Mouse (Mus musculus) limb, embryonic 12.5 days (tissue): Measurements from ENCODE around the gene Tmem273. TPM values are rescaled to one million over a fixed set of nuclear protein-coding genes. Genes with fewer than 3 reads are reported as not detected.

Experiments used
- ATAC-seq: fragments of 200-750 bp; cut with Nextera tagmentation; 2 replicates; pipeline ENCODE4 v1.8.0; 2017; ENCODE audit warnings: low read depth, moderate TSS enrichment; ENCODE audit not compliant: insufficient number of reproducible peaks, insufficient read depth, low FRiP score, low TSS enrichment
- H3K27ac ChIP-seq: fragments of 300-500 bp; sonication (generic); 2 replicates; pipeline ENCODE4 v1.5.1; 2016; ENCODE audit warnings: mild to moderate bottlenecking, moderate library complexity
- H3K27me3 ChIP-seq: fragments of 300-500 bp; sonication (generic); 2 replicates; pipeline ENCODE4 v1.6.1; 2016; ENCODE audit warnings: mild to moderate bottlenecking, moderate library complexity
- H3K36me3 ChIP-seq: fragments of 300-500 bp; sonication (generic); 2 replicates; pipeline ENCODE4 v1.6.1; 2016; ENCODE audit warnings: mild to moderate bottlenecking, moderate library complexity
- H3K4me1 ChIP-seq: fragments of 300-500 bp; sonication (generic); replicated peaks from 2 replicates; pipeline ENCODE4 v1.6.1; 2016
- H3K4me2 ChIP-seq: fragments of 300-500 bp; sonication (generic); 2 replicates; pipeline ENCODE4 v1.6.1; 2016; ENCODE audit warnings: mild to moderate bottlenecking, moderate library complexity
- H3K4me3 ChIP-seq: fragments of 300-500 bp; sonication (generic); replicated peaks from 2 replicates; pipeline ENCODE4 v1.5.1; 2016; ENCODE audit warnings: mild to moderate bottlenecking
- H3K9ac ChIP-seq: fragments of 300-500 bp; sonication (generic); replicated peaks from 2 replicates; pipeline ENCODE4 v1.6.1; 2016; ENCODE audit warnings: mild to moderate bottlenecking, moderate library complexity
- H3K9me3 ChIP-seq: fragments of 300-500 bp; sonication (generic); 2 replicates; pipeline ENCODE4 v1.6.1; 2016; ENCODE audit warnings: mild to moderate bottlenecking, moderate library complexity
- WGBS: fragments of 180-500 bp; shearing (Covaris S2); methylation state at CpG from one replicate; pipeline ENCODE4 v1.1.7; 2016; 5-methylcytosine and 5-hydroxymethylcytosine counted together
- polyA plus RNA-seq: library from polyadenylated mRNA; unstranded; fragments of >200 nt; fragmentation: Nextera tagmentation; extraction: Ambion mirVana; gene quantifications from 2 replicates; pipeline ENCODE4 v1.2.1, GENCODE M21; 2016

Tmem273 gene
- polyA plus RNA-seq, 1 experiment from 2014 or later: 0.31 TPM

- H3K36me3 ChIP-seq: no peaks in the 10 kb centered on the region
- WGBS: 71% methylated on average over 3 of the region's 3 CpGs
- no peak for ATAC-seq
- no peaks in the 10 kb centered on the region for H3K9me3 ChIP-seq
- no peaks in the 10 kb centered on the region for H3K4me1 ChIP-seq
- H3K9ac ChIP-seq: no peak overlapping the region
- H3K27me3 ChIP-seq: no peaks in the 10 kb centered on the region
- no peak overlapping the region for H3K4me3 ChIP-seq
- no peak overlapping the region for H3K4me2 ChIP-seq
- no peak overlapping the region for H3K27ac ChIP-seq
These were observed 7.4 kb upstream of the Tmem273 start for GRCm38 (mm10) chr14:32778362-32778761.

GRCm38 (mm10) chr14:32782866-32783265 is 2.9 kb upstream of the Tmem273 start:
- Histone ChIP-seq H3K27ac (no peak overlapping the region), H3K9me3 (no peaks in the 10 kb centered on the region), H3K4me2 (no peak overlapping the region), H3K36me3 (no peaks in the 10 kb centered on the region), H3K27me3 (no peaks in the 10 kb centered on the region), H3K4me3 (no peak overlapping the region), H3K4me1 (no peaks in the 10 kb centered on the region; the same call in 1 of the 2 replicates), H3K9ac (no peak overlapping the region)
- ATAC-seq: no peak
- WGBS: 83% methylated on average over 4 of the region's 4 CpGs

DNA sequence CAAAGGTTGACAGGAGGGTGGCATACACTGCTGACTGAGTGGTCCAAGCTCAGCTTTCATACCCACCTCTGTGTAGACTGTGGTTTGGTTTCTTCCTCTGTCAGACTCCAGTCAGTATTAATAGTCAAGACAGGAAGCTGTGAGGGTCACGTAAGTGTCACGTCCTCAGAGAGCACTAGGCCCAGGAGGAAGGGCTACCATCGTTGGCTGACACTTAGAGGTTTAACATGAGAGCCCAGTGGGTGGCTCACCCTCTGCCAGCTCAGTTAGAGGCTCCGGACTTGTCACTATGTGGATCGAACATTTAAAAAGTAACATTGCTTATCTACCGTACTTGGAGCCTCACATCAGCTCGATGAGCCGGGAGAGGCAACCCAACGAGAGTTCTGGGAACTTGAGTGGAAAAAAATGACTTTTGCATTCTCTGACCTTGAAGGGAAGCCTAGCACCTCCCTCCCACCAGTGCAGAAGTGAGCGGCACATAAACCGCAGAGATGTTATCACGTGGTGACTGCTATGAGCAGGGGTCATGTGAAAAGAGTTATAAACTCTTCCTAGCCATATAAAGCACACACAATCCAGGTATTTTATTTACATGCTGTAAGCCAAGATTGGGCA is 1.5 kb upstream of the Tmem273 start:
- H3K4me3 ChIP-seq: no peak overlapping the region
- no peak for ATAC-seq
- H3K27ac ChIP-seq: no peak overlapping the region
- H3K9me3 ChIP-seq: no peaks in the 10 kb centered on the region
- H3K27me3 ChIP-seq: no peaks in the 10 kb centered on the region
- H3K36me3 ChIP-seq: no peaks in the 10 kb centered on the region
- no peak overlapping the region for H3K4me2 ChIP-seq
- H3K4me1 ChIP-seq: no peaks in the 10 kb centered on the region; the same call in 1 of the 2 replicates
- WGBS: 78% methylated on average over 12 of the region's 12 CpGs
- H3K9ac ChIP-seq: no peak overlapping the region

GRCm38 (mm10) chr14:32784748-32785134 is 1.0 kb upstream of the Tmem273 start:
- H3K4me2 ChIP-seq: no peak overlapping the region
- H3K9ac ChIP-seq: no peak overlapping the region
- WGBS: 79% methylated on average over 4 of the region's 4 CpGs
- no peak overlapping the region for H3K4me3 ChIP-seq
- no peaks in the 10 kb centered on the region for H3K36me3 ChIP-seq
- no peaks in the 10 kb centered on the region; the same call in 1 of the 2 replicates for H3K4me1 ChIP-seq
- H3K27ac ChIP-seq: no peak overlapping the region
- no peaks in the 10 kb centered on the region for H3K27me3 ChIP-seq
- H3K9me3 ChIP-seq: no peaks in the 10 kb centered on the region
- no peak for ATAC-seq

DNA sequence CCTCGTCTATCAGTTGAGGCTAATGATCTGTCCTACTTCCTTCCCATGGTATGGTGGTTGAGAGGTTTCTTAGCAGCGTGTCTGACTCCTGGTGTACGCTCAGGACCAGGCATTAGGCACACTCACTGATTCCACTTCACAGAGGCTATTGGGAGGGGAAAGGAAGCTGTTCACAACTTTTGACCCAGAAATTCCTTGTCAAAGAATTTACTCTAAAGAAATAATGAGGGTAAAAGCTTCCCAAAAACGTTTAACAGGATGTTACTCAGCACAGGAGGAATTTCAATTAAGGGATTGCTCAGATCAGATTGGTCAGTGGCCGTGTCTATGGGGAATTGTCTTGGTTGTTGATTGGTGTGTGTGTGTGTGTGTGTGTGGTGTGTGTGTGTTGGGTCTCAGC is 1.9 kb downstream of the Tmem273 start:
- H3K27me3 ChIP-seq: no peaks in the 10 kb centered on the region
- WGBS: 60% methylated on average over 5 of the region's 5 CpGs
- no peak overlapping the region for H3K4me2 ChIP-seq
- no peak overlapping the region for H3K27ac ChIP-seq
- H3K9ac ChIP-seq: no peak overlapping the region
- no peaks in the 10 kb centered on the region for H3K9me3 ChIP-seq
- no peak overlapping the region for H3K4me3 ChIP-seq
- H3K4me1 ChIP-seq: no peaks in the 10 kb centered on the region; the same call in 1 of the 2 replicates
- H3K36me3 ChIP-seq: no peaks in the 10 kb centered on the region
- ATAC-seq: no peak

- Histone ChIP-seq H3K4me1 (no peaks in the 10 kb centered on the region), H3K4me3 (no peak overlapping the region), H3K4me2 (no peak overlapping the region), H3K27ac (no peak overlapping the region), H3K36me3 (no peaks in the 10 kb centered on the region), H3K9ac (no peak overlapping the region), H3K9me3 (no peaks in the 10 kb centered on the region), H3K27me3 (no peaks in the 10 kb centered on the region)
- 72% methylated on average over 8 of the region's 8 CpGs for WGBS
- no peak for ATAC-seq
These were observed 10.6 kb downstream of the Tmem273 start for GRCm38 (mm10) chr14:32796375-32796774.

DNA sequence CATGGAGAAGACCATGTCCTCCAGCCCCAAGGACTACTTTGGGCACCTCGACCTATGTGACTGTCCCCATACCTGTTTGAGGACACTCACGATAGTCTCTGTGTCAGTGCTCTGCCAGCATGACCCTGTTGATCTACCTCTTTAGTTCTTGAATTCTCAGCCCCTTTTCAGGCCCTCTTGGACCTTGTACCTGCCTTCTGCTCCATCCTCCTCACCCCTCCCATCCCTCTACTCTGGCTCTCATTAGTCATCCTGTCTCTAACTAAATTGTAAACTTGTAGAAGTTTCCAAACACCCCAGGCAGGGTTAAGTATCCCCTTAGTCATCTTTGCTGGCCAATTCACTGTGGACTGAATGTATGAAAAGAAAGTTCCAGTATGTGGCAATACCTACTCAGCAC is 12.0 kb downstream of the Tmem273 start:
- 85% methylated on average over 2 of the region's 2 CpGs for whole genome bisulfite sequencing
- Histone ChIP-seq H3K9ac (no peak overlapping the region), H3K9me3 (no peaks in the 10 kb centered on the region), H3K36me3 (no peaks in the 10 kb centered on the region), H3K27me3 (no peaks in the 10 kb centered on the region), H3K4me2 (no peak overlapping the region), H3K4me1 (no peaks in the 10 kb centered on the region), H3K4me3 (no peak overlapping the region), H3K27ac (no peak overlapping the region)
- no peak for ATAC-seq

- ATAC-seq: no peak
- no peaks in the 10 kb centered on the region for H3K27me3 ChIP-seq
These were observed 12.6 kb downstream of the Tmem273 start for GRCm38 (mm10) chr14:32798355-32798754.

DNA sequence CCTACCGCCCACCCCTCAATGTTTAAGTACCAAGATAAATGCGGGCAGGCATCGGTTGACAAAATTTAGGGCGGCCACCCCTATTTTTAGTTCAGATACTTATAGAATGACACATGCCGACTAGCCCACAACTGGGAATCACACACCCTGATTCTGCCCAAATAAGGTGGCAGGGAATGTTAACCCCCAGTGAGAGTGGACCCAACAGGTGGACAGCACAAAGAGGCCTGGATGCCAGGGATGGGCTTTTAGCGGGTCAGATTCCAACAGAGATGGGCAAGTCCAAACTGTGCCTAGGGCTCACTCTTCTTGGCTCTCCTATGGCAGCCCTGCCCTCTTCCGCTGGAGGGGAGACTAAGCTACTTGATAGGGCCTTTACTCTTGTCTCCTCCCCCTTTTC is 14.3 kb downstream of the Tmem273 start:
- no peak overlapping the region for H3K4me2 ChIP-seq
- no peak for ATAC-seq
- no peaks in the 10 kb centered on the region for H3K9me3 ChIP-seq
- no peaks in the 10 kb centered on the region for H3K27me3 ChIP-seq
- no peaks in the 10 kb centered on the region for H3K4me1 ChIP-seq
- H3K36me3 ChIP-seq: no peaks in the 10 kb centered on the region
- H3K27ac ChIP-seq: no peak overlapping the region
- H3K9ac ChIP-seq: no peak overlapping the region
- no peak overlapping the region for H3K4me3 ChIP-seq
- WGBS: 83% methylated on average over 7 of the region's 7 CpGs

More at GRCm38 (mm10) chr14:32798355-32798754, 12.6 kb downstream of the Tmem273 start:
- no peak overlapping the region for H3K4me3 ChIP-seq
- no peak overlapping the region for H3K9ac ChIP-seq
- no peak overlapping the region for H3K4me2 ChIP-seq
- H3K27ac ChIP-seq: no peak overlapping the region
- WGBS: 91% methylated on average over 4 of the region's 4 CpGs
- H3K9me3 ChIP-seq: no peaks in the 10 kb centered on the region
- no peaks in the 10 kb centered on the region for H3K36me3 ChIP-seq
- H3K4me1 ChIP-seq: no peaks in the 10 kb centered on the region

GRCm38 (mm10) chr14:32801016-32801661 is 15.4 kb downstream of the Tmem273 start:
- Histone ChIP-seq H3K9ac (no peak overlapping the region), H3K36me3 (no peaks in the 10 kb centered on the region), H3K4me1 (no peaks in the 10 kb centered on the region), H3K4me3 (no peak overlapping the region), H3K9me3 (no peaks in the 10 kb centered on the region), H3K27ac (no peak overlapping the region), H3K4me2 (no peak overlapping the region), H3K27me3 (no peaks in the 10 kb centered on the region)
- WGBS: 58% methylated on average over 11 of the region's 11 CpGs
- no peak for ATAC-seq

DNA sequence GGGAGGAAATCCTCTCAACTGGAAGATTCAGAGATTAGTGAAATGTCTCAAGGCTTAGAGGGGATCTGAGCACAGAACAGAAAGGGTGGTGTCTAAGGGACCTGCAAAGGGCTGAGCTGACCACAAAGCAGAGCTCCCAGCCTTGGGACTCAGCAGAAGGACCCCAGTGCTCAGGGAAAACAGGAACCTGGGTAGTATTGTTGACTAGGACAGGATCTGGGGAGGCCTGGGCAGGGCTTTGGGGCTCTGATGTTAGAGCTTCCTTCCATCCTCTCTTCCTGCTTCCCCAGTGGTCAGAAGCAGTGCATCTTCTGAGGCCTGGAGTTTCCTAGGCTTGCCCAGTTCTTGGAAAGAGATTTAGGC is 15.9 kb downstream of the Tmem273 start:
- Histone ChIP-seq H3K9me3 (no peaks in the 10 kb centered on the region), H3K4me1 (no peaks in the 10 kb centered on the region), H3K4me3 (no peak overlapping the region), H3K9ac (no peak overlapping the region), H3K36me3 (no peaks in the 10 kb centered on the region), H3K27me3 (no peaks in the 10 kb centered on the region), H3K4me2 (no peak overlapping the region), H3K27ac (no peak overlapping the region)
- ATAC-seq: no peak

DNA sequence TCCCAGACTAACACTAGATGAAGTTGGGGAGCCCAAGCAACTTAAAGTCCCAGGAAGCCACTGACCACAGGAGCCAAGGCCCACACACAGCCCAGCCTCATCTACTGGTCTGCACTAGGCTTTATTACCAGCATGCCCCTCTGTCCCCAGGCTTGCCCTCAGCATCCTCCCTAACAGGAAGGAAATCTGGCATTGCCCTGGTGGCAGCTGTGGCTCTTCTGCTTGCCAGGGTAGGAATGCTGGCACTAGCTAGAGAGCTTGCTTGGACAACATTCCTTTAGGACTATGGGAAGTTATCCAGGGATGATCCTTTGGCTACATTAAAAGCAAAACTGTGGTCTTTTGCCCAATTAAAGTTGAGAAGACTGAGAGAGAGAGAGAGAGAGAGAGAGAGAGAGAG is 24.3 kb downstream of the Tmem273 start:
- Histone ChIP-seq H3K27ac (no peak overlapping the region), H3K9ac (no peak overlapping the region), H3K9me3 (no peaks in the 10 kb centered on the region), H3K27me3 (peaks cover 3% of the 10 kb centered on the region; the same call in 1 of the 2 replicates), H3K36me3 (no peaks in the 10 kb centered on the region), H3K4me2 (no peak overlapping the region), H3K4me1 (no peaks in the 10 kb centered on the region), H3K4me3 (no peak overlapping the region)
- ATAC-seq: no peak
